Mouse (Mus musculus) heart, postnatal 14 days (tissue): ENCODE measurements at regions not wholly inside any gene's neighbourhood (a gene's known extent, or its start where the extent isn't known, plus 50 kb on each side); places are given as distances from the start of the nearest gene placed in this dataset.

ENCODE experiments used
- DNase-seq, 2 experiments: peaks; one replicate each; pipeline ENCODE4 v3.0.0; 2021 to 2022
- intact Hi-C: fragments of 180-260 bp; cut with DNase I; formaldehyde crosslinking; loops from one replicate; pipeline ENCODE4 v1.15.1; 2025

GRCm38 (mm10) chr11:89247991-89248390 is 54.1 kb downstream of the Nog start:
- DNase-seq, result no peak
- intact Hi-C loops, result no loop called here

- intact Hi-C loops, result no loop called here
- DNase-seq, result peak in 1 of 2 experiments; percentile 15
Measured at GRCm38 (mm10) chr11:89243370-89243769, 58.8 kb downstream of the Nog start.

GRCm38 (mm10) chr11:89242130-89242529 is 60.0 kb downstream of the Nog start:
- DNase-seq, result no peak
- intact Hi-C loops, result no loop called here

- intact Hi-C loops, result no loop called here
- DNase-seq, result no peak
Measured at GRCm38 (mm10) chr11:89239891-89240290, 62.2 kb downstream of the Nog start.

GRCm38 (mm10) chr11:89236904-89237303 is 65.2 kb downstream of the Nog start:
- intact Hi-C loops, result no loop called here
- no peak for DNase-seq

- intact Hi-C loops, result no loop called here
- DNase-seq, result no peak
Measured at GRCm38 (mm10) chr11:89232884-89233480, 69.2 kb downstream of the Nog start.

GRCm38 (mm10) chr11:89229726-89230125 is 72.4 kb downstream of the Nog start:
- intact Hi-C loops, result no loop called here
- no peak for DNase-seq

- intact Hi-C loops, result no loop called here
- DNase-seq, result no peak
Measured at GRCm38 (mm10) chr11:89213204-89213603, 88.9 kb downstream of the Nog start.

- no peak for DNase-seq
- intact Hi-C loops, result no loop called here
Measured at GRCm38 (mm10) chr11:89209531-89209950, 92.6 kb downstream of the Nog start.

GRCm38 (mm10) chr11:89209072-89209471 is 93.1 kb downstream of the Nog start:
- intact Hi-C loops, result no loop called here
- no peak for DNase-seq

GRCm38 (mm10) chr11:89206788-89207187 is 95.3 kb downstream of the Nog start:
- intact Hi-C loops, result no loop called here
- no peak for DNase-seq

GRCm38 (mm10) chr11:89204948-89205545 is 97.1 kb downstream of the Nog start:
- intact Hi-C loops, result no loop called here

GRCm38 (mm10) chr11:89200458-89200857 is 101.7 kb downstream of the Nog start:
- no peak for DNase-seq
- intact Hi-C loops, result no loop called here

More at GRCm38 (mm10) chr11:89204948-89205545, 97.1 kb downstream of the Nog start:
- DNase-seq, result no peak

- no peak for DNase-seq
- intact Hi-C loops, result no loop called here
Measured at GRCm38 (mm10) chr11:89192815-89193214, 109.3 kb downstream of the Nog start.

- intact Hi-C loops, result no loop called here
- peak; percentile 80 to 82 for DNase-seq
Measured at GRCm38 (mm10) chr11:89186911-89187621, 113.4 kb downstream of the Gm525 start.

GRCm38 (mm10) chr11:89185862-89186261 is 112.2 kb downstream of the Gm525 start:
- peak; percentile 20 to 56 for DNase-seq
- intact Hi-C loops, result no loop called here

- intact Hi-C loops, result no loop called here
- DNase-seq, result no peak
Measured at GRCm38 (mm10) chr11:89181471-89181870, 107.8 kb downstream of the Gm525 start.

GRCm38 (mm10) chr11:89178436-89178835 is 104.8 kb downstream of the Gm525 start:
- intact Hi-C loops, result no loop called here
- no peak for DNase-seq

- DNase-seq, result no peak
- intact Hi-C loops, result no loop called here
Measured at GRCm38 (mm10) chr11:89175511-89175910, 101.9 kb downstream of the Gm525 start.

- intact Hi-C loops, result no loop called here
- no peak for DNase-seq
Measured at GRCm38 (mm10) chr11:89174967-89175366, 101.3 kb downstream of the Gm525 start.

- intact Hi-C loops, result loop anchor here (1.0 to 2.0 kb wide), 3 partner anchors 65 to 556 kb away; no protein-coding TSS in a partner anchor
- peak; percentile 87 to 91 for DNase-seq
Measured at GRCm38 (mm10) chr11:89165278-89165677, 91.6 kb downstream of the Gm525 start.
